Mouse (Mus musculus) left cerebral cortex, postnatal 10 days (tissue): Measurements from ENCODE around the gene Plcxd3. TPM values are rescaled to one million over a fixed set of nuclear protein-coding genes. Genes with fewer than 3 reads are reported as not detected.
"Not testable (repeated sequence)": the region's sequence is repeated elsewhere in the genome, so short reads cannot be mapped to it uniquely, and the experiment has no call there.

ENCODE experiments used
- DNase-seq, 2 experiments: peaks; one replicate each; pipeline ENCODE4 v3.0.0; 2021 to 2022; ENCODE audit warnings: low spot score in 2 of 2, mixed read lengths in 1 of 2; ENCODE audit errors: extremely low spot score in 1 of 2
- intact Hi-C: fragments of 180-260 bp; cut with DNase I; formaldehyde crosslinking; loops from one replicate; pipeline ENCODE4 v1.15.1; 2025
- total RNA-seq, 2 experiments: library from RNA; stranded (reverse); gene quantifications; 2 replicates each; pipeline ENCODE4 v1.2.3; 2021

The Plcxd3 gene
- total RNA-seq, 2 experiments from 2014 or later = 46.4 to 47.0 TPM

DNA sequence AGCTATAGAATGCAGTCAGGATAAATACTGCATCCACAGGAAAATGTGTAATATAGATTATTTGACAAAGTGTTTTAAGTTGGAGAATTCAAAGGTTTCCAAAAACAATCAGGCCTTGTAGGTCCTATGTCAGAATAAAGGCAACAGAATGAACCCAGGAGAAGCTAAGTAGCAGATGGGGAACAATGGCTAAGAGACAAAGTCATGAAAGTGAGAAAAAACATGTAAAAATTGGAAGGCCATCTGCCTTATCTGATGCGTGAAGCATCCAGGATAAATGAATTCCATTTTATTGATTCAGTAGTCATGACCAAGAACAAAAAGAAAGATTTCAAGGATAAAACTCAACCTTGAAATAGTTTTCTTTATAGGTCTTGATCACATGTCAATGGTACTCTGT is 139.4 kb downstream of the Plcxd3 start:
- intact Hi-C loops = no loop called here
- DNase-seq = no peak

DNA sequence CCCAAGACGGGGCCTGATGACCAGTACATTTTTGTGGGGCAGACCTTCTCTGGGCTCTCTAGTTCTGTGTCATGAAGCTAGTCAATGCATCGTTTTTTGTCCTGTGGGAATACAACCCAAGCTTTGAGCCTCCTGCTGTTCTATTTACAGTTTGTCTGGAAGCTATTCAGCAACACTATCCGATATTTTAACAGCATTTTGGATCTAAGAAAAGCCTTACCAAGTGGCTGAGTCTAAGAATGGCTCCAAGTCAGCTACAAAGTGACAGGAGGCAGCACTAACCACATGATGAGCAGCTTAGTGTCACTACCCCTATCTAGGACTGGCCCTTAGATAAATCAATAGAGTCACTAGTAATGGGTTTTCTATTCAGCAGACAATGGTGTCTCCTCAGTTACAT is 149.3 kb downstream of the Plcxd3 start:
- DNase-seq = peak in 1 of 2 experiments; percentile 16
- intact Hi-C loops = no loop called here

- intact Hi-C loops = no loop called here
These were observed 158.4 kb downstream of the Plcxd3 start for GRCm38 (mm10) chr15:4533700-4534099.

DNA sequence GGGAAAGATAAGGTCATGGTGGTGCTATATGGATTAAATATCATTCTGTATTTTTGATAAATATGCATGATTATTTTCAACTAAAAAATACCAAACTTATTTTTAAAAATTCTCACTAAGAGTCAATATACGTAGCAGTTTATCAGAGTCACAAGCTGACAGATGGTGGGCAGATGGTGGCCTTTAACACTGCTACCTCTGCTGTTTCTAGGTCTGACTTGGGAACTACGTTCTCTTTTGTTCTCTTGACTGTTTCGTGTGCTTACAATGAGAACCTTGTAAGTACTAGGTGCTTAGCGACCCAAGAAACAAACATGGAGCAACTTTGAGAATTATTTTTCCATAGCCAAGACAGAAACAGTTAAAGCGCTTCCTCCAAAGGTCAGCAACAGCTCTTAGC is 183.8 kb downstream of the Plcxd3 start:
- intact Hi-C loops = no loop called here
- no peak for DNase-seq

More at GRCm38 (mm10) chr15:4533700-4534099, 158.4 kb downstream of the Plcxd3 start:
- DNase-seq = no peak

DNA sequence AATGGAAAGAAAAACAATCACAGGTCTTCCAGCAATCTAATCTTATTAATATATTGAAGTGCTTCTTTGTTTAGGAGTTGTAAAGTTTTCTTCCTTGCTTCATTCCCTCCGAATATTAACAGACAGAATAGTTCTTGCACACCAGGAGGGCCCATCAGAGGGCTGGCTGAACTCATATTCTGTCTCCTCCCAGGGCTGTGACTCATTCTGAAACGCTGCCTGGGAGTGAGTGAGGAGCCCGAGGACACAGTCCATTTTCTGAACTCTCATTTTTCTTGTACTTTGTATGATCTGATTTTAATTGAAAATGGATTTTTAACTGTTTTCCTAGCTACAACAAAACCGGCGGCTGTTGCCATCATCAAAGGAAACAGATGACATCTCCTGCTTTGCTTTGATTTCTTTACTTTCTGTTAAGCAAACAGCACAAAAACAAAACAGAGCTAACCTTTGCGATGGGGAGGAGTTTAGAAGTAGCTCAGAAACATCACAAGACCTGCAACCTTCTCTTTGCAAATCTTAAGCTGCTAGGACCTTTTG is 186.2 kb downstream of the Plcxd3 start:
- intact Hi-C loops = no loop called here
- peak in 1 of 2 experiments; percentile 20 for DNase-seq

DNA sequence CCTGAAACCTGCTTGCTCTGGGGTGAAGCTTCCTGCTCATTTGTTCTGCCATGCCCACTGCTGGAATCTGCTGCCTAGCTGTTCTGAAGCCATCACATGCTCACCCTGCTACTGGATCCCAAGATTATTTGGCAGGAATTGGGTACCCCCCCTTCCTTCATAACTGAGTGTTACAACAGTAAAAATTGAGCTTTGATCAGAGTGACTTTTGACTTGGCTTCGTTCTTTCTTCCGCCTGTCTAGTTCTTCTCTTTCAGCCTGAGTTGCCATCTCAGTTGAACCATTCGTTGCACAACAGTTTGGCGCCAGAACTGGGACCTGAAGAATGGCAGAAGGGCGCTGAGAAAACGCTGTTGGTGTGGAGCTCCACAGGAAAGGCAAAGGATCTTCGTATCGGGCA is 220.2 kb downstream of the Plcxd3 start:
- DNase-seq, intact Hi-C loops: not testable (repeated sequence)

DNA sequence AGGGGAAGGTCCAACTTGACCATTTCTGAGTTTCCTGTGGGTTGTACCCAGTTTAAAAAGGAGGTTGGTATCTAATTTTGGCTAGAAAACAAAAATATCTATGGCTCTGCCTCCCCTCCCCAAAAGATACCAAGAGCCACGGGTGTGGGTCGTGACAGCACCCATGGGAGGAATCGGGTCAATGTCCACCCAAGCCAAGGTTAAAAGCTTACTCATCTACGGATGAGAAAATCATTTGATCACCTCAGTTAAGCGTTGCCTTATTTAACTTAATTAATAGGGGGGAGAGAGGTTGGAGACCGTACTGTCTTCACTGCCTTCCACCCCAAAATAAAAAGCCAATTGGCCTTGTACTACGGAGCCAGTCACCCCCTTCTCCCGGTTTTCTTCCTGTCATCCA is 223.4 kb downstream of the Plcxd3 start:
- intact Hi-C loops, DNase-seq: not testable (repeated sequence)

DNA sequence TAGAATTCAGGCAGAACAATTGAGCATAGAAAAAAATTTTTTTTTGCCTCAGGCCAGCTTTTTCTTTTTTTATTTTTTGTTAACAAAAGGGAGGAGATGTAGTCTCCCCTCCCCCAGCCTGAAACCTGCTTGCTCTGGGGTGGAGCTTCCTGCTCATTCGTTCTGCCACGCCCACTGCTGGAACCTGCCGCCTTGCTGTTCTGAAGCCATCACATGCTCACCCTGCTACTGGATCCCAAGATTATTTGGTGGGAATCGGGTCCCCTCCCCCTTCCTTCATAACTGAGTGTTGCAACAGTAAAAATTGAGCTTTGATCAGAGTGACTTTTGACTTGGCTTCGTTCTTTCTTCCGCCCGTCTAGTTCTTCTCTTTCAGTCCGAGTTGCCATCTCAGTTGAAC is 224.0 kb downstream of the Plcxd3 start:
- intact Hi-C loops, DNase-seq: not testable (repeated sequence)

GRCm38 (mm10) chr15:4605630-4606029 is 230.3 kb downstream of the Plcxd3 start:
- DNase-seq = no peak
- intact Hi-C loops = no loop called here
